Mouse (Mus musculus): Measurements from ENCODE around the gene Cbx2. TPM values are rescaled to one million over a fixed set of nuclear protein-coding genes. Genes with fewer than 3 reads are reported as not detected.

The Cbx2 gene
- polyA plus RNA-seq, 1 experiment = not detected

DNA sequence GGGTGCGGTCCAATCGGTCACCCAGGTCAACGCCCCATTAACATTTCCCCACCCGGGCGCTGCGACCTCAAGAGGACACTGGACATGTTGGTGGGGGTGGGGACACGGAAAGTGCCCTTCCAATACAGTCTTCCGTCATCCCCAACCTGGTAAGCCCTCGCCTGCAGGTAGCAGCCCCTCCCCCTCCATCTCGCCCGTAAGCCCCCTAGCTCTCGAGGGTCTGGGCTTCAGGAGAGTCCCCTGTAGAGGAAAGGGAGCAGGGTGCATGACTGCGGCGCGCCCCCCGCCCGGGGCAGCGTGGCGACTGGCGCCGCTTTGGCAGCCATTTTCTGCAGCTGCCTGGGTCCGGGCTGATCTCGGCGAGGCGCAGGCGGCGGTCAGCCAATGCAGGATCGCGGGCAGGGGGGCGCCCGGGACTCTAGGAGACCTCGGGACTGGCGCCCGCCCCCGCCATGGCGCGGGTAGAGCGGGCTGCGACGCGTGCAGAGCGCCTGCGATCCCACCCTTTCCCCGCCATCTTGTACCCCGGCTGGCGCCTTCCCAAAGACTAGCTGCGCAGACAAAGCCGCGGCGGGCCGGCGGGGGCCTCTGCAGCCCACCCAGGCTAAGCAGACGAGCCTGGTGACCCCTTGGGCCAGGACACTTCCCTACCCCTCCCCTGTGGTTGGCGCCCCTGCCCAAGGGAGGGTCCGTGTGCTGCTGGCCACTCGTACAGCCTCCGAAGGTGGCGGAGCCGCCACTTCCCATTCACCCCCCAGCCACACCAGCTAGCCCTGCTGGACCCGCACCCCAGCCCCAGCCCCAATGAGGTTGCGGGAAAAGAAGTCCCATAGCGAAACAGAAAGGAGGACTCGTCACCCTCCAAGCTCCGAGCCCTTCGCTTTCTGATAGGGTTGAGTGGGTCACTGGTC is 33.8 kb downstream of the Cbx2 start:
- TF ChIP-seq GATA1 (IDR thresholded peaks at IDR 0.05; ENCODE audit: low read length) = no peak

- no peak for TF ChIP-seq GATA1 (IDR thresholded peaks at IDR 0.05; ENCODE audit: low read length)
Measured at GRCm38 (mm10) chr11:119057291-119057690, 34.5 kb downstream of the Cbx2 start.

GRCm38 (mm10) chr11:119058041-119058995 is 35.6 kb downstream of the Cbx2 start:
- TF ChIP-seq GATA1 (IDR thresholded peaks at IDR 0.05; ENCODE audit: low read length) = no peak

GRCm38 (mm10) chr11:119059256-119059655 is 36.5 kb downstream of the Cbx2 start:
- no peak for TF ChIP-seq GATA1 (IDR thresholded peaks at IDR 0.05; ENCODE audit: low read length)

DNA sequence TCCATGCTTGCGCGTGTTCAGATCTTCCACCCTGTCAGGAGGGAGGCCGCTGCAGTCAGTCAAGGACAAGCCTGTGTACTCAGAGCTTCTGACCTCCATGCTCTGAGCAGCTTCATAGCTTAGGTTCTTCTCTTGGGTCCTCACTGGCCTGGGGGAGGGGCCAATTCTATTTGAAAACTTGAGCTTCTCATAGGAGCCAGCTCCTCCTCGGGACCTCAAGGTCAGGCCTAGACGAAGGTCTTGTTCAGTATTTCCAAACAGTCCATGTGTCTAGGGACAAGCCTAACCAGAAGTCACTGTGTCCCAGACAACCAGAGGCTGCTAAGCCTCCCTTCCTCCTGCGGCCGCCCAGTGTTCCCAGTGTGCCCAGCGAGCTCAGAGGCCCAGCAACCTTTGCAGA is 44.1 kb downstream of the Cbx2 start:
- TF ChIP-seq GATA1 (IDR thresholded peaks at IDR 0.05; ENCODE audit: low read length) = no peak

DNA sequence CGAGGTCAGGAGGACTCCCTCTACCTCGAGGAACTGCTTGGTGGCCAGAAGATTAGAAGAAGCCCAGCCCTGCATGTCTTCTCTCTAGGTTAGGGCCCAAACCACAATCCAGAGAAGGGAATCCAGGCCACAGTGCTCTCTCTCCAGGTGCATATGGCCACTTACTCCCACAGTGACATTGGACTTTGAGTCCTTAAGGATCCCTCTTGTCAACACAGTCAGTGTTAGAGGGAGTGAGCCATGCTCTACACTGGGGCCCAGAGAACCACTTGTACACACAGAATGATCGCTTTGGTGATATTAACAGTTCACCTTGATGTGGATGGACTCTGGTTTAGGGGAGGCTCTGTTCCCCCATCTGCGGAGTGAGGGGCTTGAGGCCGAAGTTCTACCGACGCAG is 49.5 kb downstream of the Cbx2 start:
- TF ChIP-seq GATA1 (IDR thresholded peaks at IDR 0.05; ENCODE audit: low read length) = no peak

DNA sequence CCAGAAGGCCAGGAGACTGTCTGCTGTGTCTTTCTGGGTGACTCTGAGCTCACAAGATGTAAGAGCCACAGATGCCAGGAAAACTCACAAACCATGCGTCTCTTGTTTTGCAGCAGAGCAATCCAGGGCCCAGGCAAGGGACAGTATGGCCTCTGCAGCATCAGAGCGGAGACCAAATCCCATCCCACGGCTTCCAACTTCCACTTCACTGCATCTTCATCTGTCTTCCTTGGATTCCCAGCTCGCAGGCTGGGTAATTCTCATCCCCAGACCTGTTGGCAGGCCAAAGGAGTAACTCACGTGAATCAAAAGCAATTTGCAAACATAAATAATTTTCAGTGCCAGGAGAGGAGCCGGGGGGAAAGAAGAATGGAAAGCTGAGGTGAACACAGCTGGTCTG is 50.2 kb downstream of the Cbx2 start:
- TF ChIP-seq GATA1 (IDR thresholded peaks at IDR 0.05; ENCODE audit: low read length) = no peak

DNA sequence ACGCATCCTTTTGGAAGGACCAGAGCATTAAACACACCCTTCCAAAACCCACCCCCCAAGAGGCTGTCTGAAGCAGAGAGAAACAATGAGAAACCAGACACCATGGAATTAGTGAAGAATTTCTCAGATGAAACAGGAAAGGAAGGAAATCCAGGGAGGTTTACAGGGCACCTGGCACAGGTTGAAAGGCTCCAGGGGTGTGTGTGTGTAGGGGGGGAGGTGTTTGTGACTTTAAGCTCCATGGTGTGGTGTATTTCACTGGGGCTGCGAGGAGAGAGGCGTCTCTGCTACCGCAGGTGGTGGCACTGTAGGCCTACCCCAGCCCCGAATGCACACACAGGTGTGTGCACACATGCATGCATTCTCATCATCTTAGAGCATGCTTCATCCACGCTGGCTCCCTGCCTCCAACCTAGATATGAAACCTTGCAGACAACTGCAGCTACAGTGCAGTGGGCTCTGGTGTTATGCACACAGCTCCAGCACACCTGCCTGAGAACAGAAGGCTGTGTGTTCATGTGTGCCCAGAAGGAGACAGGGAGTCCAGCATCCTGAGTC is 51.2 kb downstream of the Cbx2 start:
- TF ChIP-seq GATA1 (IDR thresholded peaks at IDR 0.05; ENCODE audit: low read length) = no peak

- no peak for TF ChIP-seq GATA1 (IDR thresholded peaks at IDR 0.05; ENCODE audit: low read length)
Measured at GRCm38 (mm10) chr11:119075805-119076204, 53.0 kb downstream of the Cbx2 start.

GRCm38 (mm10) chr11:119077755-119078154 is 55.0 kb downstream of the Cbx2 start:
- TF ChIP-seq GATA1 (IDR thresholded peaks at IDR 0.05; ENCODE audit: low read length) = no peak

- no peak for TF ChIP-seq GATA1 (IDR thresholded peaks at IDR 0.05; ENCODE audit: low read length)
Measured at GRCm38 (mm10) chr11:119078691-119079444, 56.1 kb downstream of the Cbx2 start.

DNA sequence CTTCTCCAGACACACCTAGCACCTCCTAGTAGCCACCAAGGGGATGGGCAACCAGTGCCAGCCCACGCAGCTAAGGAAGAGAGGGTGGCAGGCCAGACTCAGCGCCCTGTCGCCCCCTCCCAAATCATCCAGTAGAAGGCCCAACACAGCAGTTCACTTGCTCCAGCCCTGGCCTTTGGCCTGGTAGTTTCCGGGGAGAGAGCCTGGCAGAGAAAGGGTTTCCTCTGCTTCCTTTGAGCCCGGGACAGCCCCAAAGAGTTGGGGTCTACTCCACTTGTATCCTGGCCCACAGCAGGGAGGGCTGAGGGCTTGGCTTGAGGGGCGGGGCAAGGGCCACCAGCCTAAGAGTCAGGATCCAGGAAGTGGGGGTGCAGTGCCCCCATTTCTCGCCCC is 56.7 kb downstream of the Cbx2 start:
- TF ChIP-seq GATA1 (IDR thresholded peaks at IDR 0.05; ENCODE audit: low read length) = no peak

GRCm38 (mm10) chr11:119080461-119081147 is 57.8 kb downstream of the Cbx2 start:
- no peak for TF ChIP-seq GATA1 (IDR thresholded peaks at IDR 0.05; ENCODE audit: low read length)

Other genes starting within 250 kb of the Cbx2 start
- not detected in 2 replicates for gene Rbfox3, start 111.4 kb upstream of the Cbx2 start, polyA plus RNA-seq (2012)
- not detected in 2 replicates for gene Enpp7, start 34.8 kb upstream of the Cbx2 start, polyA plus RNA-seq (2012)
- not detected in 2 replicates for gene Cbx8, start 18.0 kb downstream of the Cbx2 start, polyA plus RNA-seq (2012)
- not detected in 2 replicates for gene Cbx4, start 63.3 kb downstream of the Cbx2 start, polyA plus RNA-seq (2012)
- gene Tbc1d16, start 205.5 kb downstream of the Cbx2 start, polyA plus RNA-seq (2012) = not detected in 2 replicates
- not detected in 2 replicates for gene Ccdc40, start 205.6 kb downstream of the Cbx2 start, polyA plus RNA-seq (2012)
- 82.6 and 123 TPM in 2 replicates for gene Gaa, start 244.9 kb downstream of the Cbx2 start, polyA plus RNA-seq (2012)